Mouse (Mus musculus) heart, adult 2 months (tissue): ENCODE results near the gene Epha2.

Experiments used
- CTCF ChIP-seq: fragments of 200-600 bp; IDR thresholded peaks from 2 replicates; pipeline ENCODE4 v1.8.1; 2022; ENCODE audit warnings: antibody characterized with exemption, mild to moderate bottlenecking, moderate library complexity
- POLR2A ChIP-seq: fragments of 200-500 bp; IDR thresholded peaks from 2 replicates; pipeline ENCODE4 v1.6.1; 2011; ENCODE audit warnings: mild to moderate bottlenecking, low read depth, low read length, control low read depth; ENCODE audit not compliant: insufficient read depth

GRCm38 (mm10) chr4:141302428-141303401 is 1.7 kb downstream of the Epha2 start:
- no peak for TF ChIP-seq CTCF
- no peak for TF ChIP-seq POLR2A
